Mouse (Mus musculus) right cerebral cortex, adult 18-20 months (tissue): ENCODE results near the gene Map4k4.

Experiments used
- DNase-seq: peaks from one replicate; pipeline ENCODE4 v3.0.0; 2022; ENCODE audit warnings: mixed read lengths

Gene Map4k4

GRCm38 (mm10) chr1:40007962-40008471 is 107.3 kb downstream of the Map4k4 start:
- no peak for DNase-seq

GRCm38 (mm10) chr1:40012696-40013095 is 112.0 kb downstream of the Map4k4 start:
- DNase-seq: no peak

- DNase-seq: no peak
Observed at GRCm38 (mm10) chr1:40015066-40015678, 114.5 kb downstream of the Map4k4 start.

DNA sequence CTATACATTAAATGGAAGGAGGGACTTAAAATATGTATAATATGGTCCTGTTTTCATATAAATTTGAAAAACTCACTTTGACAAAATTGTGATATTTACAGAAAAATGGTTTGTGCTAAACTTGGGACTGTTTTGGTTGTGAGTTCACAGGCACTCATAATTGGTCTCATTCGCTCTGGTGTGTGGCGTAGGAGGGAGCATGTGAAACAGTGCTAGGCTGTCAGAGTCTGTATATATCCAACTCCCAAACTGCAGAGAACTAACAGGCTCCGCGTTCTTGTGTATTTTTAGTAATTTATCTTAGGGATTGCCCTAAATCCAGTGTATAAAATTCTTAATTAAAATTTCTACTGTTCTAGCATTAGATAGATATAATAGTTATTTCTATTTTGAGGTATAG is 120.9 kb downstream of the Map4k4 start:
- DNase-seq: peak; percentile 45

DNA sequence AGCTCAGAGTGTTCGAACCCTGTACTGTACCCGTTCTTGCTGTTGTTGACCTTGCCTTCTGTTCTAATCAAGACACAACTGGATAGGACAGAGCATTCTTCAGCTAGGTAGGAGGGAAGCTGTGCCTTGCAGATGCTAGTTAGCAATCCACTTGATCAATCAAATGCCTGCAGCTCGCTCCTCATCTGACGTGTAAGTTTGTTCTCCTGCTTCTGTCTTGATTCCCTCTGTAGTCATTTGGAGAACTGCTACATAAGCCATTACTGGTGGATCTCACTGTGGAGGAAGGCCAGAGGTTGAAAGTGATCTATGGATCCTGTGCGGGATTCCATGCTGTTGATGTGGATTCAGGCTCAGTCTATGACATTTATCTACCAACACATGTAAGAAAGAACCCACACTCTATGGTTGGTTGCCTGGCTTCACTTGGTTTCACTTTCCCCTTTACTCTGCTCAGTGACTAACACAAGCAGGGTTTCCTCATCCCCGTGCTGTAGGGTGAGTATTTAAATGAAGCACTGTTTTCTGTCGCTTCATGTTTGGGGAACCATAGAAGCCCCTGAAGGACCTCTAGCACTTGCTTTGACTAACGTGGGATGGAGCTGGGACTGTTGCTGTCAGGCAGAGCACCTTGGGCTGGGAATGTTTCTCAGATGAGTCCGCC is 121.9 kb downstream of the Map4k4 start:
- no peak for DNase-seq

- no peak for DNase-seq
Observed at GRCm38 (mm10) chr1:40023206-40023605, 122.5 kb downstream of the Map4k4 start.

GRCm38 (mm10) chr1:40023748-40024147 is 123.0 kb downstream of the Map4k4 start:
- no peak for DNase-seq

- DNase-seq: peak; percentile 59
Observed at GRCm38 (mm10) chr1:40024554-40025320, 124.0 kb downstream of the Map4k4 start.

DNA sequence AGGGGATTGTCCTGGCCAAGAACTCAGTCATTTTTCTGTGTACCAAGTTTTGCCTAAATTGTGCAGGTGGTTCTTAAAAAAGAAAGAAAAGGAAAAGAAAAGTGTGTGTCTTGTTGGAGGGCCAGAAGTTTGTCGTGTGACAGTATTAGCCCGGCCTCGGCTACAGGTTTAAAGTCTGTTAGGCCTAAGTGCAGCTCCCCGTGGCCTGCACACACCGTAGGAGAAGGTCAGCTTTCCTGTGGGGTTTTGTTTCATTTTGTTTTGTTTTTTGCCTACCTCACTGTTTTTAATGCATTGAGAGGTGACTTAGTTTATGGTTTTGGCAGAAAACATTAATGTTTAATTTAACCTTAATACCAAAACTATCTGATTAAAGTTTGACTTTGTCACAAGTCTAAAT is 124.7 kb downstream of the Map4k4 start:
- no peak for DNase-seq

DNA sequence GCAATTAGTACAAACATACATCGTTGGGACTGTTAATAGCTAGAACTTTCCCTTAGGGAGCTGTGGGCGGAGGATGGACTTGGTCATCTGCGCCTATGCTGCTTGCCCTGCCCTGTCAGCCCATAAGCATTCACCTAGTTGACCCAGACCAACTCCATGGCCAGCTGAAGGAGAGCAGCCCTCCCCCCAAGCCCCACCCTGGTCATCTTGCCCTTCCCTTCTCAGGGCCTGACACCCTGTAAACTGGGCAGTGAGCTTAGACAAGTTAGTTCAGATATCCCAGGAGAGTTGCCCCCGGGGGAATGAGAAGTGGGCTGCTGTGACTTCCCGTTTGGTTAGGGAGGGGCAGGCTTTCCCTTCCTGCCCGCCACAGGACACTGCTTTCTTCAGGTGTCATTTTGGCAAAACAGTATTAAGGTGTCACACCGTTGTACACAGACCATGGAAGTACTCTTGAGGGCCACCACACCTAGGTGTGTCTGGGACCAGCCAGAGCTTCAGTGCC is 126.5 kb downstream of the Map4k4 start:
- DNase-seq: no peak

DNA sequence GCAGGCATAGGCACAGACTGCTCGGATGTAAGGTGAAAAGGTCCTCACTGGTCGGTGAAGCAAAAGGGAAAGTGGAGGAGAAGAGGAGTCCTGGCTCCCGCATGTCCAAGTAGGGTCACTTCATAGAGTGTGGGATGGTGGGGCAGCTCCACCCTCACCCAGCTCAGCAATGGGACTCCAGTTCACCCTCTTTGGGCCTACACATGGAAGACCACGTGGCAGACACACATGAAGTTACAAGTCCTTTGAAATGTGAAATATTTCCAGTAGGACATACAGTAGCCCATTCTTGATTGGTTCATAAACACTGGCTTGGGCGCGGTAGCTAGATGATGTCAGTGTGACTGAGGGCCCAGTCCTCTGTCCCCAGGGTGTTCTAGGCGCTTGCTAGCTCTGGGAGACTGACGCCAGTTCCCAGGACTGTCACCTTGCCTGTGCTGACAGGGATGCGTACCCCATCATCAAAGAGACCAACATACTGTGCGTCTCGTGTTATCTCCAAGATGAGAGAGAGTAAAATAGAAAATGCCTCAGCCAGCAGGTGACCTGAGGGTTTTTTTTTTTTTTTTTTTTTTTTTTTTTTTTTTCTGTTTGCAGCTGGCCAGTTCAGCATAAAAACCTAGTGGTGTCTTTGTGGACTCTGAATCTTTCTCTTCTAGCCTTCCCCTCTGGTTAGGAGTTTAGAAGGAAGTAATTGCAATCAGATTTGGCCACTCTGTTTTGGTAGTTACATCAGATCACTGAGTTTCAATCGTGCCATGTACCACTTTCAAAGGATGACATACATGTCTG is 127.7 kb downstream of the Map4k4 start:
- no peak for DNase-seq

GRCm38 (mm10) chr1:40029597-40029996 is 128.9 kb downstream of the Map4k4 start:
- no peak for DNase-seq

GRCm38 (mm10) chr1:40030287-40030975 is 129.7 kb downstream of the Map4k4 start:
- DNase-seq: no peak

- no peak for DNase-seq
Observed at GRCm38 (mm10) chr1:40030976-40031356, 130.3 kb downstream of the Map4k4 start.

DNA sequence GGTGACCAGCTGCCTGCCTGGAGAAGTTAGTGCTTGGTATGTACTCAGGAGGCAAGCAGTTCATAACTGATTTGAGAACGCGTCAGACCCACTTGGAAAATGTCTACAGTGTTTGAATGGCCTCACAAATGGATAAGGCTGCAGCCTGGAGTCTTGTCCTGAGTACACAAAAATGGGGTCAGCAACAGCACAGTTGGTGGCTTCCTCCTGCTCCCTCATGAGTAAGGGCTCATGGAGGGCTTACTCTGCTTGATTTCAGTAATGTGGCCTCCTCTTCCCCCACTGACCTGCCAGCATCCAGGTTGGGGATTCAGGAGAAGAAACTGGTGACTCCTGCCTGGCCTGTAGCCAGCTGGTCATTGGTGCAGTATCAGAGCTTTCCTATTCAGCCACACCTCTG is 130.9 kb downstream of the Map4k4 start:
- DNase-seq: no peak

- DNase-seq: no peak
Observed at GRCm38 (mm10) chr1:40033315-40033714, 132.6 kb downstream of the Map4k4 start.

GRCm38 (mm10) chr1:40033743-40034420 is 133.2 kb downstream of the Map4k4 start:
- no peak for DNase-seq

GRCm38 (mm10) chr1:40037831-40038230 is 137.1 kb downstream of the Map4k4 start:
- no peak for DNase-seq

DNA sequence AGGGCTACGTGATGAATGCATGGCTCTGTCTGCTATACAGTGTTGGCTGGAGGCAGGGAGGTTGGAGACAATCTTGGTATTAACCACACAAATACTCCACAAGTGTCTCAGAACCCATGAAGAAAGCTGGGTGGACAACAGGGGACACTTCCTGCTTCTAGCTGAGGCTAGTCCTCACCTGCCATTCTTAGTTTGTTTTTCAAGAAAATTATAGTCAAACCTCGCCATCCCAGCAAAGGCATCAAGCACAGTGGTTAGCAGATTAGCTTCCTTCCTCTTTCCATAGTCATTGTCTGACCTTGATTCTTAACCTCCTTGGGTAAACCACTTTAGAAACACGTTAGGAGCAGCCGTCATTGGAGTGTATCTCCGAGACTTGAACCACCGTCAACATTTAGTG is 145.0 kb downstream of the Map4k4 start:
- DNase-seq: no peak

GRCm38 (mm10) chr1:40046600-40046999 is 145.9 kb downstream of the Map4k4 start:
- DNase-seq: no peak

DNA sequence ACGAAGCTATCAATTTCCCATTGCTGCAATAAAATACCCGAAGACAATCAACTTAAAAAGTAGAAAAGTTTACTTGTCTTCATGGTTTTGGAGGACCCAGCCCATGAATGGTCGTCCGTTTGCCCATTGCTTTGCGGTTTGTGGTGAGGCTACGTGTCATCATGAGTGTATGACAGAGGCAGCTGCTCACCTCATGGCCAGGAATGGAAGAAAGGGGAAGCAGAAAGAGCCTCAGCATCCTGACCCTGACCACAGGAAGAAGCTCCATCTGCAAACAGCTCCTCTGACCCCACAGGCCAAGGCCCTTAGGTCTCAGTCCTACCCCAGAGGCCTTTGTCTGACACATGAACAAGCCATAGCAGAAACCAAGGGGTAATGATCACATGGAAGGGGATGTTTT is 150.4 kb downstream of the Map4k4 start:
- DNase-seq: no peak

DNA sequence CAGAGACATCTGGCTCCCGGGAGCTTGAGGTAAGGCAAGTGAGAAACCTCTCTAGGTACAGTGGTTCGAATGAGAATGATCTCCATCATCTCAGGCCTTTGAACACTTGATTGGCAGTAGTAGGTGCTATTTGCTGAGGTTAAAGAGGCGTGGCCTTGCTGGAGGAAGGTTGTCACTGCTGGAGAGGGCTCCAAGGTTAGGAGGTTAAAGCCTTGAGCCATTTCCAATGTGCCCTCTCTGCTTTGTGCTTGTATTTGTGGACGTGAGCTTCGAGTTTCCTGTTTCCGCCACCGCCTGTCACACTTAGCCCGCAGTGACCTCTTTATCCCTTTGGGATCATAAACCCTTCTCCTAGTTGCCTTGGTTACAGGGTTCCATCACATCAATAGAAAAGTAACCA is 151.4 kb downstream of the Map4k4 start:
- no peak for DNase-seq
